Mouse (Mus musculus) layer of hippocampus, adult 2 months (tissue): ENCODE data around the gene Lrrc20. TPM values are rescaled to one million over a fixed set of nuclear protein-coding genes. Genes with fewer than 3 reads are reported as not detected.
"Not testable (repeated sequence)": the region's sequence is repeated elsewhere in the genome, so short reads cannot be mapped to it uniquely, and the experiment has no call there.

Experiments
- DNase-seq, 2 experiments: peaks; one replicate each; pipeline ENCODE4 v3.0.0; 2022; ENCODE audit warnings: low spot score in 2 of 2
- H3K27ac ChIP-seq: fragments of 200-600 bp; 2 replicates; pipeline ENCODE4 v1.8.1; 2022
- H3K4me3 ChIP-seq: fragments of 200-600 bp; 2 replicates; pipeline ENCODE4 v1.8.1; 2022; ENCODE audit warnings: mild to moderate bottlenecking
- CTCF ChIP-seq: fragments of 200-600 bp; conservative IDR thresholded peaks from 2 replicates; pipeline ENCODE4 v1.8.1; 2022; ENCODE audit warnings: antibody characterized with exemption, mild to moderate bottlenecking, moderate library complexity
- total RNA-seq, 2 experiments: library from RNA; stranded (reverse); gene quantifications; 2 replicates each; pipeline ENCODE4 v1.2.3; 2021

The Lrrc20 gene
- total RNA-seq, 2 experiments from 2014 or later, result 21.4 to 24.4 TPM

DNA sequence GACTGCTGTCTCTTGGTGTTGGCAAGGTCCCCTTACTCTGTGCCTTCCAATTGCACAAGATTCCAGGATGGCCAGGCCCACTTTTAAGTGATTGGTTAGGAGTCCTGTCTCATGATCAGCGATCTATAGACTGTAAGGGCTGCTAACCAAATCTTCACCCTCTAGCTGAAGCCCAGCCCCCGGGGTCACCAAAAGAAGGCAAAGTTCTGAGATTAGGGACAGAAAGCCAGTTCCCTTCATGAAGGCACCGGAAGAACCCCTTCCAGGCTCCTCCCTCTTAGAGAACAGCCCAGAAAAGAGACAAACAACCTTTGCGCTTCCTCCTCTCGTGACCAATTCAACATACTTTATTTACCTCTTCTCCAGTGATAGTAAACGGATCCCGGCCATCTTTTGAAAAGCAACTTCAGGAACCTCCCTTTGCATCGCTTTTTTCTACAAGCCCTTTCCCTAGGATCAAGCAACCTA lies 24.1 kb upstream of the Lrrc20 start:
- TF ChIP-seq CTCF, result no peak
- H3K4me3 ChIP-seq, result peak overlapping the region; percentile 99
- peak overlapping the region; percentile 89 for H3K27ac ChIP-seq
- no peak for DNase-seq

DNA sequence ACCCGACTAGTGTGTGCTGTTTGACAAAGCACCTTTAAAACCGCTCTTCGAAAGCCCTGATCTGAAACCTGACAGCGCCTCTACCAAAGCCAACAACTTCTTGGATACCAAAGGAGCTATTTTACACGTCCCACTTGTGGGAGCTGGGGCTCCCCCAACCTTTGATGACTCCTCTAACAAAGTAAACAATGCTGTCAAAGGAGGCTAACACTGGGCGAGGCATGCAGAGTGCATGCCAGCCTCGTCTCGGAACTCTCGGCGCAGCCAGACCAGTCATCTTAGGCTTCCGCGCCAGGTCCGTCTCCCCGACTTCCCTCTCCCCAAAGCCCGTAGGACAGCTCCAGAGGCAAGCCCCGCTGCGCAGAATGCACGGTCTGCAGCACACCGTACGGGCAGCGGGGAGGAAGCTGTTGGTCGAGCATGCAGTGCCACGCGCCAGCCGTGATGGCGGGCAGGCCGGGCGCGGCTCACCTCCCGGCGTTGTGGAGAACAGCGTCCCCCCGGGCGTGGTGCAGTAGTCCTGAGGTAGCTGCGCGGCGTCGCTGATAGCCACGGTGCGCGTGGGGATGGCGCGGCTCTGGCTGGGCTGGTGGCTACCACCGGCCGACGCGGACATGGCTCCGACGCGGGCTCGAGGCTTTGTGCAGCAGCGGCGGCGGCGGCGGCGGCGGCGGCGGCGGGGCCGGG lies 23.5 kb upstream of the Lrrc20 start:
- peak in 1 of 2 experiments; percentile 50 for DNase-seq
- peak; percentile 15; the same call in 1 of the 2 replicates for TF ChIP-seq CTCF
- peak overlapping the region; percentile 89 for H3K27ac ChIP-seq
- peak overlapping the region; percentile 99 for H3K4me3 ChIP-seq

DNA sequence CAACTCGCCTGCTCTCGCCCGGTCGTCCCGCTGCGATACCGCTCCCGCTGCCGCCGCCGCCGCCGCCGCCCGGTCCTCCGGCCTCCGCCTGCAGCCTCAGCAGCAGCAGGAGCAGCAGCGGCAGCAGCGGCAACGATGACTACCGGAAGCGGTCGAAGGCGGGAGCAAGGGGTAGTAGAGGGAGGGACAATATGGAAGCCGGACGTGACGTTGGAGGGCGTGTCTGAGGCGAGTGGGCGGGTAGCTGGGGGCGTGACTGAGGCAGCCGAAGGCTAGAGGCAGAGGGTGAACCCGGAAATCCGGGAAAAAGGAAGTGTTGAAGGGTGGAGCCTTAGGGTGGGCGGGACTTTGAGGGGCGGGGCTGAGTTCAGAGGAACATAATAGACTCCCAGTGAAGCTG lies 23.0 kb upstream of the Lrrc20 start, which contains the start of gene Eif4ebp2:
Gene Eif4ebp2, minus strand, starts transcription at position 17 of the 400 bp plus-strand sequence.
- peak within 1 kb of the TSS; percentile 99 for H3K4me3 ChIP-seq
- peak within 1 kb of the TSS; percentile 89 for H3K27ac ChIP-seq
- DNase-seq, result peak; percentile 99 to 100
- TF ChIP-seq CTCF, result no peak

DNA sequence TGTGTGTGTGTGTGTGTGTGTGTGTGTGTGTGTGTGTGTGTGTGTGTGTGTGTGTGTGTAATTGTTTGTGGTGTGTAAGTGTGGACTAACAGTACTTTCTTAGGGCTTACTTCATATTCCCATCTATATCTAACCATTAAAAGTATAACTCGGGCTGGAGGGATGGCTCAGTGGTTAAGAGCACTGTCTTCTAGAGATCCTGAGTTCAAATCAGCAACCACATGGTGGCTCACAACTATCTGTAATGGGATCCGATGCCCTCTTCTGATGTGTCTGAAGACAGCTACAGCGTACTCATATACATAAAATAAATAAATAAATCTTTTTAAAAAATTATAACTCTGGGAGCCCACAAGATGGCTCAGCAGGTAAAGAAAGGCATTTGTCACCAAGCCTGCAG lies 22.4 kb upstream of the Lrrc20 start:
- H3K4me3 ChIP-seq, H3K27ac ChIP-seq, DNase-seq: not testable (repeated sequence)

- no peak for DNase-seq
- Histone ChIP-seq H3K27ac (no peak overlapping the region), H3K4me3 (no peak overlapping the region)
- no peak for TF ChIP-seq CTCF
Observed at GRCm38 (mm10) chr10:61457182-61457581, 18.4 kb upstream of the Lrrc20 start.

DNA sequence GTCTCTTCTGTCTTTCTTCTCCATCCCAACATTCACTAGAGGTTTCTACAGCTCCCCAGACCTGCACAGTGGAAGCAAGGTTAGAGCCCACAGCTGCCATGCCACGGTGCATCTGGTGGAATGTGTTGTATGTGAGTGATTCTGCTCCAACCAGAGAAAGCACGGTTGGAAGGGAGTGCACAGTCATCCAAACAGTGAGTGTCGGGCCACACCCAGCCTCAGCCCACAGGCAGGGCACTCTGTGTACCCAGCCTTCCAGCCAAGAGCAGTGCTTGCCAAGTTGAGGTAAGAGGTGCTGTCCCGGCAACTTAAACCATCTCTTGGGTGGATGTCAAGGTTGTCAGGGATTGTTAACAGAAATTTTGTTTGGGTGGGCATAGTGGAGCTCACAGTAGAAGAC lies 10.6 kb upstream of the Lrrc20 start:
- no peak overlapping the region for H3K27ac ChIP-seq
- no peak overlapping the region for H3K4me3 ChIP-seq
- TF ChIP-seq CTCF, result no peak
- no peak for DNase-seq

GRCm38 (mm10) chr10:61466242-61466641 lies 9.4 kb upstream of the Lrrc20 start:
- no peak for DNase-seq
- Histone ChIP-seq H3K27ac (no peak overlapping the region), H3K4me3 (no peak overlapping the region)
- peak; percentile 66 for TF ChIP-seq CTCF

- DNase-seq, result peak in 1 of 2 experiments; percentile 41
- no peak overlapping the region for H3K27ac ChIP-seq
- H3K4me3 ChIP-seq, result no peak overlapping the region
- peak; percentile 81 for TF ChIP-seq CTCF
Observed at GRCm38 (mm10) chr10:61466873-61467272, 8.7 kb upstream of the Lrrc20 start.

- Histone ChIP-seq H3K4me3 (no peak overlapping the region), H3K27ac (no peak overlapping the region)
- TF ChIP-seq CTCF, result no peak
- no peak for DNase-seq
Observed at GRCm38 (mm10) chr10:61468900-61469299, 6.7 kb upstream of the Lrrc20 start.

DNA sequence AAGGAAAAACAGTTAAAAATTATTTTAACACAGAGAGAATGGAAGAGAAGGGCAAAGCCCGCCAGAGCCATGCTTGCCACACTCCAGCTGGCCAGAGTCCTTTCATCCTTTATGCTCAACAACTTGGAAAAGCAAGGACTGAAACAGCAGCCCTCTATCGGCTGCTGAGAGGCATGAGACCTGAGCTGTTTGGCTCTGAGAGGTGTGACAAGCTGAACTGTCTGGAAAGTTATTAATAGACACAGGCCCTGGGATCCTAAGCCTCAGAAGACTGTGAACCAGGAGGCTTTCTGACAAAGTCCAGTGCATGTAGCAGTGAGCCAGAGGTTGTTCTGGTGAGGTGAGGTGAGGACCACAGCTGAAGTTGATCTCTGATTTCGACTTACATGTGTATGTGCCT lies 2.0 kb upstream of the Lrrc20 start:
- no peak for DNase-seq
- Histone ChIP-seq H3K4me3 (no peak overlapping the region), H3K27ac (no peak overlapping the region)
- peak; percentile 38 for TF ChIP-seq CTCF

DNA sequence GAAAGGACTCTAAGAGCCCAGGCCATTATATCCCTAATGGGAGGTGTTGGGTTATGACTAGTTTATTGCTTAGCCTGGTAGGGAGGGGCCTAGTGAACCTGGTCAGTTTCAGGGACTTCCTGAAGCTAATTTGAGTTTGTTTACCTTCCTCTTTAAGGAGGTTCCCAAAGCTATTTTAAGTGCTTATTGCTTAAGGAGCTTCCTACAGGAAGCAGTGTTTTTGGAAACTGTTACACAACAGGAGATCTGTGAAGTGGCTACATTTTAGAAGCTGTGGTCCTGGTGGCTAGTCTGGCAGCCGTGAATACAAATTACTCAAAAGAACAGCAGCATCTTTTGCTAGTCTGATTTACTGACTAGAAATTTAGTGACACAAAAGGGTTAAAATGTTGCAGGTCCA lies 1.3 kb upstream of the Lrrc20 start:
- no peak for TF ChIP-seq CTCF
- H3K4me3 ChIP-seq, result no peak overlapping the region
- H3K27ac ChIP-seq, result no peak overlapping the region
- DNase-seq, result no peak

- TF ChIP-seq CTCF, result no peak
- H3K27ac ChIP-seq, result peak overlapping the region; percentile 97
Observed at GRCm38 (mm10) chr10:61476440-61477165, 1.0 kb downstream of the Lrrc20 start.

DNA sequence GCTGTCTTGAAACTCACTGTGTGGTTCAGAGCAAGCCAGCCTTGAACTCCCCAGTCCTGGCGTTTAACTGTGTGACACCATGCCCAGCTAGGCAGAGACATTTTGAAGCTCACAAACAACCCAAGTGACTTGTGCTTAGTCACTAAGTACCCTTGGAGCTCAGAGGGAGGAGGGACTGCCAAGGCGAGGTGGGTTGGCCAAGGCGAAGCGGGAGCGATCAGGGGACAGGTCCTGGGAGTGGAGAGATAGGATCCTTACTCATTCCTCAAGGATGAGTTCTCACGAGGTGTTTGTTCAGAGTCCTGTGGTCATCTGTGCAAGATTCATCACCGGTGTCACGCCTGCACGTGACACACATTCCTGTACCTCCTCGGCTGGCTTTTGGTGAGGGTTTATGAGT lies 3.9 kb downstream of the Lrrc20 start:
- Histone ChIP-seq H3K27ac (no peak overlapping the region), H3K4me3 (no peak overlapping the region)
- no peak for DNase-seq
- TF ChIP-seq CTCF, result no peak

More at GRCm38 (mm10) chr10:61476440-61477165, 1.0 kb downstream of the Lrrc20 start:
- H3K4me3 ChIP-seq, result peak overlapping the region; percentile 99
- no peak for DNase-seq
